Mouse (Mus musculus) embryonic facial prominence, embryonic 14.5 days (tissue): ENCODE data around the gene Rab31. TPM values are rescaled to one million over a fixed set of nuclear protein-coding genes. Genes with fewer than 3 reads are reported as not detected.

Experiments
- ATAC-seq: fragments of 200-750 bp; cut with Nextera tagmentation; 2 replicates; pipeline ENCODE4 v1.8.0; 2017; ENCODE audit warnings: low read depth, moderate number of reproducible peaks, moderate TSS enrichment
- DNase-seq: peaks from one replicate; pipeline ENCODE4 v3.0.0-alpha.2; 2015; ENCODE audit warnings: low spot score
- H3K27ac ChIP-seq: fragments of 300-500 bp; sonication (generic); replicated peaks from 2 replicates; pipeline ENCODE4 v1.5.1; 2014; ENCODE audit warnings: low read depth, mild to moderate bottlenecking, low read length, moderate library complexity
- H3K27me3 ChIP-seq: fragments of 300-500 bp; sonication (generic); replicated peaks from 2 replicates; pipeline ENCODE4 v1.6.1; 2014; ENCODE audit warnings: low read length; ENCODE audit not compliant: control insufficient read depth, insufficient read depth
- H3K36me3 ChIP-seq: fragments of 300-500 bp; sonication (generic); 2 replicates; pipeline ENCODE4 v1.6.1; 2014; ENCODE audit warnings: low read length, mixed read lengths; ENCODE audit not compliant: control insufficient read depth, insufficient read depth
- H3K4me1 ChIP-seq: fragments of 300-500 bp; sonication (generic); 2 replicates; pipeline ENCODE4 v1.6.1; 2014; ENCODE audit warnings: antibody characterized with exemption, low read length; ENCODE audit not compliant: control insufficient read depth, insufficient read depth
- H3K4me2 ChIP-seq: fragments of 300-500 bp; sonication (generic); 2 replicates; pipeline ENCODE4 v1.6.1; 2014; ENCODE audit warnings: low read depth, mild to moderate bottlenecking, low read length, moderate library complexity, mixed read lengths
- H3K4me3 ChIP-seq: fragments of 300-500 bp; sonication (generic); 2 replicates; pipeline ENCODE4 v1.5.1; 2014; ENCODE audit warnings: low read depth, mild to moderate bottlenecking, low read length
- H3K9ac ChIP-seq: fragments of 300-500 bp; sonication (generic); 2 replicates; pipeline ENCODE4 v1.6.1; 2014; ENCODE audit warnings: low read depth, mild to moderate bottlenecking, low read length, moderate library complexity, mixed read lengths
- H3K9me3 ChIP-seq: fragments of 300-500 bp; sonication (generic); 2 replicates; pipeline ENCODE4 v1.6.1; 2016; ENCODE audit warnings: low read length; ENCODE audit not compliant: control insufficient read depth
- WGBS: fragments of 180-500 bp; shearing (Covaris S2); extraction: QIAGEN DNeasy Blood & Tissue Kit; methylation state at CpG from one replicate; pipeline ENCODE4 v1.1.7; 2014; 5-methylcytosine and 5-hydroxymethylcytosine counted together
- polyA plus RNA-seq: library from polyadenylated mRNA; unstranded; fragments of >200 nt; fragmentation: Nextera tagmentation; extraction: Ambion mirVana; gene quantifications from 2 replicates; pipeline ENCODE4 v1.2.1, GENCODE M21; 2014

The Rab31 gene
- polyA plus RNA-seq, 1 experiment from 2014 or later, result 57.6 TPM

- H3K4me3 ChIP-seq, result no peak overlapping the region
- H3K4me1 ChIP-seq, result no peaks in the 10 kb centered on the region
- H3K4me2 ChIP-seq, result no peak overlapping the region
- peaks cover 5% of the 10 kb centered on the region; the same call in 1 of the 2 replicates for H3K9me3 ChIP-seq
- WGBS, result 96% methylated on average over 6 of the region's 6 CpGs
- H3K36me3 ChIP-seq, result 0 out of 2 replicates have a peak, but pooled peaks cover 7% of the 10 kb centered on the region
- H3K27me3 ChIP-seq, result no peaks in the 10 kb centered on the region
- H3K27ac ChIP-seq, result no peak overlapping the region
- H3K9ac ChIP-seq, result no peak overlapping the region
- no peak for ATAC-seq
- DNase-seq, result no peak
Observed at GRCm38 (mm10) chr17:65753130-65753529, 19.4 kb downstream of the Rab31 start.

DNA sequence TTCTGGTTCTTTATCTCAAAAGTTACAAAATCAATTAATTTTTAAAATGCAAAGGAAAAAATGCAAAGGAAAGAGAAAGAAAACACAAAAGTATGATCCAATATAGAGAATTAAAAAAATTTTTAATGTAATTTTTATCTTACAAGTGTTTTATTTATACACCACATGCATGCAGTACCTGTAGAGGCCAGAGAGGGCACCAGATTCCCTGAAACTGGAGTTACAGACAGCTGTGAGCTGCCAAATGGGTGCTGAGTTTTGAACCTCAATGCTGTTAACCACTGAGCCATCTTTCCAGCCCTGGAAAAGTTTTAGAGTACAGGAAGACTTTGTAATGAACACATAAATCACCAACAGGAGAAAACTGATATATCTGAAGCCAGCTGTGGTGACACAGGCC lies 22.3 kb downstream of the Rab31 start:
- Histone ChIP-seq H3K9me3 (peaks cover 5% of the 10 kb centered on the region; the same call in 1 of the 2 replicates), H3K36me3 (0 out of 2 replicates have a peak, but pooled peaks cover 7% of the 10 kb centered on the region), H3K9ac (no peak overlapping the region), H3K4me2 (no peak overlapping the region), H3K27me3 (no peaks in the 10 kb centered on the region), H3K4me3 (no peak overlapping the region), H3K27ac (no peak overlapping the region), H3K4me1 (no peaks in the 10 kb centered on the region)
- no peak for DNase-seq
- ATAC-seq, result no peak

- no peaks in the 10 kb centered on the region for H3K4me1 ChIP-seq
- H3K9ac ChIP-seq, result no peak overlapping the region
- no peak overlapping the region for H3K27ac ChIP-seq
- DNase-seq (no peak), ATAC-seq (no peak)
- peaks cover 5% of the 10 kb centered on the region; the same call in 1 of the 2 replicates for H3K9me3 ChIP-seq
- 0 out of 2 replicates have a peak, but pooled peaks cover 7% of the 10 kb centered on the region for H3K36me3 ChIP-seq
- no peak overlapping the region for H3K4me2 ChIP-seq
- 91% methylated on average over 7 of the region's 7 CpGs for WGBS
- H3K4me3 ChIP-seq, result no peak overlapping the region
- H3K27me3 ChIP-seq, result no peaks in the 10 kb centered on the region
Observed at GRCm38 (mm10) chr17:65749803-65750202, 22.7 kb downstream of the Rab31 start.

GRCm38 (mm10) chr17:65748997-65749396 lies 23.6 kb downstream of the Rab31 start:
- H3K9ac ChIP-seq, result no peak overlapping the region
- H3K4me2 ChIP-seq, result no peak overlapping the region
- ATAC-seq, result no peak
- peaks cover 5% of the 10 kb centered on the region; the same call in 1 of the 2 replicates for H3K9me3 ChIP-seq
- no peak for DNase-seq
- 0 out of 2 replicates have a peak, but pooled peaks cover 7% of the 10 kb centered on the region for H3K36me3 ChIP-seq
- H3K4me1 ChIP-seq, result no peaks in the 10 kb centered on the region
- H3K27ac ChIP-seq, result no peak overlapping the region
- no peak overlapping the region for H3K4me3 ChIP-seq
- WGBS, result 88% methylated on average over 6 of the region's 6 CpGs
- H3K27me3 ChIP-seq, result no peaks in the 10 kb centered on the region

DNA sequence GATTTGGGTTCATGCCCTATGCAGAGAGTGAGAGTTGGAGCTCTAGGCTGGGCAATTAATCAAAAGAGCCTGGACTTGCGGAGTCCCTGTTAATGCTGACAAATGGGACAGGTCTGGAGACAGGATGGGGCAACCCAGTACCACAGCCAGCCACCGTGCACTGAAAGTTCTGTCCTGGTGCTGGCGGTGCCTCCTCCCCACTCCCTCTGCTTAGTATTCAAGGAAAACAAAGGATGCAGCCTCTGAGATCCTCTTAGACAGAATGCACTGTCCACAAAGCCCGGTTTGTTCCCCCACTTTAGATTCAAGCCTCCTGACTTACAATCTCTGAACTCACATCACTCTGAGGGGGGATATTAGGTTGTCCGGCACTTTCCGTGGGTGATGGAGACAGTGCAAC lies 26.2 kb downstream of the Rab31 start:
- WGBS, result 87% methylated on average over 6 of the region's 6 CpGs
- ATAC-seq, result no peak
- H3K27ac ChIP-seq, result no peak overlapping the region

DNA sequence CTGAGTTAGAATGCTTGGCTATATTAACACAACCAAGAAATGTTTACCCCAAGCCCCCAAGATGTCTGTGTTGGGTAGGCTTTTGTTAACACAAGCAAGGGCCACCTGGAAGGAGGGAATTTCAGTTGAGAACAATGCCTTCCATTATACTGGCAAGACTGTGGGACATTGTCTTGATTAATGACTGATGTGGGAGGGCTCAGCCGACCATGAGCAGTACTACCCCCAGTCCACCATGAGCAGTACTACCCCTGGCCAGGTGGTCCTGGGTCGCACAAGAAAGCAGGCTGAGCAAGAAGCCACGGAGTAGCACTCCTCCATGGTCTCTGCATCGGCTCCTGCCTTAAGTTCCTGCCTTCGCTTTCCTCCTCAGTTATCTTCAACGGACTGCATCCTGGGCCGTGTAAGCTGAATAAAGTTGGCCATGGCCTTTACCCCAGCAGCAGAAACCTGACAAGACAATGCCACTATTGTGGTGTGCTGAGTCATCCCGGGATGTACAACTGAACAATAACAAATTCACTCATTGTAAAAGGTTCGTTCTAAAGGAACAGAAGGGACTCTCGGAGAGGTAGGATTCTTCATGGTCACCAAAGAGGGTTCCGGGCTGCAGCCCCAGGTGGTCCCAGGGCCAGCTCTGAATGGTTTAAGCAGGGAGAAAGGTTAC lies 28.8 kb downstream of the Rab31 start:
- Histone ChIP-seq H3K9ac (no peak overlapping the region), H3K4me2 (no peak overlapping the region), H3K27ac (no peak overlapping the region), H3K27me3 (no peaks in the 10 kb centered on the region), H3K4me3 (no peak overlapping the region), H3K9me3 (no peaks in the 10 kb centered on the region), H3K4me1 (no peaks in the 10 kb centered on the region), H3K36me3 (no peaks in the 10 kb centered on the region)
- 71% methylated on average over 11 of the region's 11 CpGs for WGBS
- DNase-seq (no peak), ATAC-seq (no peak)

More for the DNA sequence above, 26.2 kb downstream of the Rab31 start:
- DNase-seq, result no peak
- H3K36me3 ChIP-seq, result no peaks in the 10 kb centered on the region
- H3K4me3 ChIP-seq, result no peak overlapping the region
- no peaks in the 10 kb centered on the region for H3K27me3 ChIP-seq
- no peaks in the 10 kb centered on the region for H3K4me1 ChIP-seq
- H3K9me3 ChIP-seq, result no peaks in the 10 kb centered on the region
- H3K4me2 ChIP-seq, result no peak overlapping the region
- H3K9ac ChIP-seq, result no peak overlapping the region

GRCm38 (mm10) chr17:65742969-65743368 lies 29.6 kb downstream of the Rab31 start:
- no peak for ATAC-seq
- Histone ChIP-seq H3K4me3 (no peak overlapping the region), H3K9ac (no peak overlapping the region), H3K4me1 (no peaks in the 10 kb centered on the region), H3K27me3 (no peaks in the 10 kb centered on the region), H3K4me2 (no peak overlapping the region), H3K27ac (no peak overlapping the region), H3K9me3 (no peaks in the 10 kb centered on the region), H3K36me3 (no peaks in the 10 kb centered on the region)
- WGBS, result 67% methylated on average over 4 of the region's 4 CpGs
- DNase-seq, result no peak

DNA sequence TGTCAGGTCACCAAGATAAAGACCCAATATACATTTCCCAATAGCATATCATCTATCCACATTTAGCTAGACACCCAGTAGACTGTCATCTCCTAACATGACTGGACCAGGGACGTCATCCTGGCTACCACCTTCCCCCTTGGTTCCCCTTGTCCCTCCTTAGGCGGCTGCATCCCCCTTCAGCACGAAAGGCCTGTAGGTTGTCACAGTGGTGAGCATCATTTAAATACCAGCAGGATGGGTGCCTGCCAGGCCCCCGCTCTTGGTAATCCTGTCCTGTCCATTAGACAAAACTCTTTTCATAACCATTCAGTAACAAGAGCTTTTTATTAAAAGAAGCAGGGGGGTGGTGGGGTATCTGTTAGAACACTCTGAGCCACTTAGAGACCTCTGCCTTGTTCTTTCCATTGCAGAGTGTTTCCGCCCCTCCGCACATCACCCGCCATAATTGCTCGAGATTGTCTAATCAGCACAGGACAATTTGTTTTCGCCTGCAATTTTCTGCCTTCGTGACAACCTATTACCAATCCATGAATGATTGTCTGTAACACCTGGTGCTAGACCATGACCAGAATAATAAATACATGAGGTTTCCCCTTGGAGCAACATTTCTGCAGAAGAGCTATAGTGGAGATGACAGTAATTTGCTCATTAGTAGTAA lies 30.2 kb downstream of the Rab31 start:
- ATAC-seq (peak; percentile 53; the same call in 1 of the 2 replicates), DNase-seq (no peak)
- WGBS, result 75% methylated on average over 10 of the region's 10 CpGs
- Histone ChIP-seq H3K9me3 (no peaks in the 10 kb centered on the region), H3K9ac (no peak overlapping the region), H3K4me2 (no peak overlapping the region), H3K4me3 (no peak overlapping the region), H3K27me3 (no peaks in the 10 kb centered on the region), H3K4me1 (no peaks in the 10 kb centered on the region), H3K27ac (no peak overlapping the region), H3K36me3 (no peaks in the 10 kb centered on the region)
